Mouse (Mus musculus) layer of hippocampus, postnatal 36 days (tissue): ENCODE data around the gene Barhl2. TPM values are rescaled to one million over a fixed set of nuclear protein-coding genes. Genes with fewer than 3 reads are reported as not detected.

Source experiments
- DNase-seq, 2 experiments: peaks; one replicate each; pipeline ENCODE4 v3.0.0; 2022
- total RNA-seq, 2 experiments: library from RNA; stranded (reverse); gene quantifications; 2 replicates each; pipeline ENCODE4 v1.2.3; 2021

The Barhl2 gene
- total RNA-seq: under 1 TPM in 1 of 2 experiments, not detected in 1; 0.15 TPM

- DNase-seq: no peak
These were observed at the start of gene Barhl2 for GRCm38 (mm10) chr5:106457986-106458476. Barhl2 (minus strand) TSS chr5:106458166.

- no peak for DNase-seq
These were observed 48.1 kb upstream of the Barhl2 start for GRCm38 (mm10) chr5:106506061-106506460.

DNA sequence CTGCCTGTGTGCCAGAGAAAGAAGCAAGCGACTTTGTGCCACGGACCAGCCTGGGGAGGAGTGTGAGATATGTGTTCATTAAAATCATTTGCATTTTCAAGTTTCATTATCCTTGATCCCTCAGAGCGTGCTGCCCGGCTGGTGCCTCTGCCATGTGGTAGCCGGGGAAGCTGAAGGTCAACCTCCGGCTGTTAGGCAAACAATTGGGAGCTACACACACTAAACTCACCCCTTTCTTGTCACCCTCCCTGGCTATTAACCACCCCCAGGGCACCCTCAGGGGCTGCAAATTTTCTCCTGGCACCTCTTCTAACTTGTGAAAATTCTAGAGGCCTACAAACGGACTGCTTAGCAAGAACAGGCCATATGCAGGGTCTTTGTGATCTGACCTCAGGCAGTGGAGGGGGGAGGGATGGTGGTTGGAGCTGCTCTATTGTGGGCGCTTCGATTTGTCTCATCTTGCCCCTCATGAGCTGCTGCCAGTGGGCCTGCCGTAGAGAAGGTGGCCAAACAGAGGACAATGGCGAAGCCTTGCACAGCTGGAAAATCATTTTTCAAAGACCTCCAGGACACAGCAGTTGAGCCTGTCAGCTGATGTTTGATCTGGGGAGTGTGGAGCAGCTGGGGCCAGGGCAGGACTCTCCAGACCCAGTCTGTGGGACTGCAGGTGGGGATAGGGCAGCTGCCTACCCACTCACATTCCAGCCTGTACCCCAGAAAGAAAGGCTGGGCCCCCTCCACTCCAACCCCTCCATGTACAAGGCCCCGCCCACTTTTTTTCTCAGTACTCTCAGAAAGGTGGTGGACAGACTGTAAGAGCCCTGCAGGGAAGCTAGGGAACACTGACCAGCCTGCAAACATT, 44.9 kb upstream of the Barhl2 start:
- no peak for DNase-seq

- DNase-seq: no peak
These were observed 44.3 kb upstream of the Barhl2 start for GRCm38 (mm10) chr5:106502271-106502670.

- DNase-seq: no peak
These were observed 33.8 kb upstream of the Barhl2 start for GRCm38 (mm10) chr5:106491771-106492170.

DNA sequence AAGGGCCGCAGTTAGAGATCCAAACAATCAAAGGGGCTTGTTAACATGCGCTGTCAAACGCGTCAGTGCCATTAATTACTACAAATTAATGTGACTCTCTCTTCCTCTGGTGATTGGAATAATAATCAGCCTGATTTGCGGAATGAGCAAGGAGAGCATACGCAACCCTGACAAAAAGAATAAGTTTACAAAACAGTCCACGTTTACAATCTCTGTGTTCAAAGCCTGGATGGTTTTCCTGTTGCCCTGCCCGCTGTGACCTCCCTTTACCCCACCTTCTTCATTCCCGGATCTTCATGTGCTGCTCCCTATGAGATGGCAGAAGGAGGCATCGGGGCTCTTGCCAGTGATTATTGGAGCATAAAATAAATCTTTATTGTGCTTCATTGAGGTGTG, 14.1 kb upstream of the Barhl2 start:
- no peak for DNase-seq

- DNase-seq: no peak
These were observed 13.5 kb upstream of the Barhl2 start for GRCm38 (mm10) chr5:106471235-106472104.

DNA sequence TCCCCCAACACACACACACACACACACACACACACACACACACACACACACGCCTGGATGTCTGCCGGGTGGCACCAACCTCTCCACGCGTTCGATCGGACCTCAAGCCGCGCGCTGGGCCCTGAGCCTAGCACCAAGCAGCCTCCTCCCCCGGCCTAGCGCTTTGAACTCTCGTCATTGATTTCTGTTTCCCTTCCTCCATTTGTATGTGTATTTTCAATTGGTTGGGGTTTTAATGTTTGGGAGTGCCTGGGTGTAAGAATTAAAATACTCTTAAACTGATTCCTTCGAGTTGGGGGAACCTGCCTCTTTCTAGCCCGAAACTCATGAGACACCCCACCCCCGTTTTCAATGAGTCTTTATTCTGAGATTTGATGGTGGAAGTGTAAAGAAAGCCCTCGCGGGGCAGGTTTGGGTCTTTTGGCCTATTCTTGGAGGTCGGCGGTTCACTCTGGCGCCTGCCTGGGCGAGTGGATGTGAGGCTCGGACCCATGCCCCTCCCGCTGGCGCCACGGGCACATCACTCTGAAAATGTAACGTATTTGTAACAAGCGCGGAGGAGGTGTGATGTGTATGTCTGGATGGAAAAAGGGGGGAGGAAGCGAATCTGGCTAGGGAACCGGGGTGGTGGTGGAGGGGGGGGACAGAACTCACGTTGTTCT, 7.3 kb upstream of the Barhl2 start:
- no peak for DNase-seq

- DNase-seq: no peak
These were observed 6.6 kb upstream of the Barhl2 start for GRCm38 (mm10) chr5:106464336-106465128.

GRCm38 (mm10) chr5:106463661-106464191, 5.8 kb upstream of the Barhl2 start:
- DNase-seq: no peak

DNA sequence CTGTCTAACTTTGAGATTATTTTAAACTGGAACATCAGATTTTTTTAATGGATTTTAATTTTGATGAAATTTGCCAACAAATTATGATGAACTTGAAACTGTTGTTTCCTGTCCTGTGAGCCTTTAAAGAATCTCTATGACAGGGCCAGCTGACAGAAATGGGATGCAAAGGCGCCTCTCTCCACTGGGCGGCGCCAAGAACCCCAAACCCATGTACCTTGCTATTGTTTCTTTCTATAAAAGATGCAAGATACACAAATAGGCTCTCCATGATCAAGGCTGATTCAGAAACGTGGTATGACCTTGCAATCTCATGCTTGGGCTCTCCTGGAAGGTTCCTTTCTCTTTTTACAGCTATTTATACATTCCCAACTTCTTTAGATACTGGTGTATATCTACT, 3.9 kb upstream of the Barhl2 start:
- no peak for DNase-seq

DNA sequence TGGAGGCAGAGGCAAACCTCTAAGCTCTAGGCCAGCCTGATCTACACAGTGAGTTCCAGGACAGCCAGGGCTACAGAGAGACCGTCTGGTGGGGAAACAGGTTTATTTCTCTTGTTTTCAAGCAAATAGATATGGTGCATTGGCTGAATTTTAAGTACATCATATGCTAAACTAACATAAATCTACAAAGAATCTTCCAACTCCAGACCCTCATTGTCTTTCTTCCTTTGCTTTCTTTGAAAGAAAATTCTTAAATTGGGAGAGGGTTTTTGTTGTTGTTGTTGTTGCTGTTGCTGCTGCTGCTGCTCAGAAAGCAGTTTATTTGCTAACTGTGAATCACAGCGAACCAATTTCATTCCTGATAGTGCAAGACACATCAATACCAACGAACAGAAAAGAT, 3.5 kb upstream of the Barhl2 start:
- DNase-seq: no peak

DNA sequence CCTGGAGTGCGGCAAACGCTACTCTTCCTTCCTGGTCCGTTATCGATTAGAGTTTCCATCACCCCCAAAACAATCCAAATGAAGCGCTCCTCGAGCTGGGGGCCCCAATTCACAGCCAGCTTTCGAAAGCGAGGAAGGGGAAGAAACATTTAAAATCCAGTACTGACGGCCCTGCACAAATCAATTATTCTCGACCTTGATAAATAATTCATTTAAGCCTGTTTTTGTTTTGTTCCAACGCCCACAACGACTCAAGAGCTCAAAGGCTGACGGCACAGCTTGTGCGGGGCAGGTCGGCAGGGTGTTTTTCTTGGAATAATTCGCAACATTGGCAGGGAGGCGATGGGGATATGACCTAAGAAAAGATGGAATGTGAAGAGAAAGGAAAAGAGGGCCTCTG, 2.6 kb upstream of the Barhl2 start:
- no peak for DNase-seq

DNA sequence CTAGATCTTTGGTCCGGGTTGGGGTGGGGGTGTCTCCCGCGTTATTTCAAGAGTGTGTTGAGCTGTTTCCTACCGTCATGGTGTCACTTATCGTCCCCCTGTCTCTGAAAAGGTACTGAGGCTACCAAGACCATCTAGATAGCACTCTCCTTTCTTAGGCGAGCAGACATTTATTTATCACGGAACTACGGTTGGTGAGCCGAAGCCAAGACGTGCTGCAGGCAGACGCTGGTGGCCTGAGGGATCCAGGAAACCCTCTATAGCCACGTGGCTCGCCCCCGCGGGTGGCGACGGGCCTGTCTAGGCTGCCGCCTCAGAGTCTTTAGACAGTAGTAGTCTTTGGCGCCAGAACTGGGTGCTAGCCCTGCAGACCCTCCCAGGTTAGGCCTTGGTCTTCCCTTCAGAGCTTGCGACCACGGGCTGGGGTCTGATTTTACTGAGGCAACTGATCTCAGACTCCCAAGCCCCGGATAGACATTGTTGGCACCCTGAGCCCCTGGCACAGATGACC, 2.1 kb upstream of the Barhl2 start:
- no peak for DNase-seq

- DNase-seq: no peak
These were observed 1.2 kb upstream of the Barhl2 start for GRCm38 (mm10) chr5:106459120-106459641.

DNA sequence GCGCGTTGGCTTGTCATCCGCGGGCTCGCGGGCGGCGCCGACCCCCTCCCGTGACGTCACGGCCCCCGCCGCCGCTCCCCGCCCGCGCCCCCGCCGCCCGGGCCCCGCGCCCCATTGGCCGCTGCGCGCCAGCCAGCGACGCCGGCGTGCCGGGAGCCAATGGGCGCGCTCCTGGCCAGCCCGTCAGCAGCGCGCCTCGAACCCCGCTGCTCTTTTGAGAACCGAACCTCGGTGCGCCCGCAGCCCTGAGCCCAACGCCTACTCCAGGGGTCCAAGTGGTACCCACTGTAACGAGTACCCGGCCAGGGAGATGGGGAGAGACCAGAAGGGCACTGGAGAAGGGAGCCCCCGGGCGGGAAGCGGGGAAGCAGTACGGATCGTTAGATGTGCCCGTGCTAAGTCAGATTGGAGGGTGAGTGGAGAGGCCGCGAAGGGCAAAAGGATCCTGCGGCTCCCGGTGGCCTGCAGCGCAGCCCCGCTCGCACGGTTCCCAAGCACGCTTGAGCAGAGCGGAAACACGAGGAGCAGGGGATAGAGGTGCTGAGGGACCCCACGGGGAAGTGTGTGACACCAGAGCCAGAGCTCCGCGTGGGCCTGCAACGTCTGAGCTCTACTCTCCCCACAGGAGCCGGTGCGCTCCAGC, 632 bp upstream of the Barhl2 start:
- DNase-seq: no peak

DNA sequence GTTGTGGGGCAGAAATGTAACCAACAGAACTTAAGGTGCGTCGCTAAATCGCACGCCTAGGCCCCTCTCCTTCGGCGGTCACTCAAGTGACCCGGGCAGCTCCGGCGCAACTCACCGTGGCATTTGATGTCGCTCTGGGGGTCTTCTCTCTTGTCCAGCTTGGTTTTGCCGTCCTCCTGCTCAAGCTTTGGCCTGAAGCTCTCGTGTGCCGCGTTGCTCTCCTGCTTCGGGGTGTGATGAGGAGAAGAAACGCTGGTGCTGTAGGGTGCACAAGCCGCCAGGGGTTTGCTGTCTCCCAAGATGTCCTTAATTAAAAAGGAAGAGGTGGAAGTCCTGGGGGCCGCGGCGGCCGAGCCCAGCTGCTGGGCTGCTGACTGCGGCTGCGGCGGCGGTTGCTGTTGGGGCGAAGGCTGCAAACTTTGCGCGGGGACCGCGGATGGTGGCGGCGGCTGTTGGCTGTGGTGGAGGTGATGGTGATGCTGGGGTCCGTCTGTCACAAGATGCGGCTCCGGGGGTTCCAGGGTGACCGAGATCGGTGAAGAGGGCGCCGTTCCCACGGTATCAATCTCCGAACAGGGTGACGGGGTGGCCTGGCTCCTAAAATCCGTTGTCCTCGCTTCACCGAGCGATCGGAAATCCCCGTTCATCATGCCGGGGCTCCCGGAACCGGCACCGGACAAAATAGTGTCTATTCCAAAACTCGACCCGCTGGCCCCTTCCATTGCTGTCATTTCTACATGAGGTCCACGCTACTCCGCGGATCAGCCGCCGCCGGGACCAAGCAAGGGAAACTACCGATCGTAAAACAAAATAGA, 648 bp downstream of the Barhl2 start:
- DNase-seq: no peak

DNA sequence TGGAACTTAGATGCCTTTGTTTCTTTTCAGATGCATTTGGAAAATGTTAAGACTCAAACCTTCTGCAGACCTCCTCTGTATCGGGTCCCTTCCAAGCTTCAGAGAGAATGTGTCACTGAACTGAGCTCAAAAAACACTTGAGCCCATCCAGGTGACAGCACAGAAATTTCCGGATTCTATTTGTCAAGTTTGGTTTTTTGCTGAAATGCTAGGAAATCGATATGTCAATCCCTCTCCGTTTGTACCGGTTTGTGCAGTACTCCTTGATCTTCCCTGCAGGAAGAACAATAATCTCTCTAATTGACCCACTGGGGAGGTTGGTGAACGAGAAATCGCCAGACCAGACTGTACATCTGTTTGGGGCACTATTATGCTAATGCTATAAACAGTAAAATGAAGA, 2.0 kb downstream of the Barhl2 start:
- no peak for DNase-seq

GRCm38 (mm10) chr5:106455106-106455920, 2.7 kb downstream of the Barhl2 start:
- no peak for DNase-seq
